Mouse (Mus musculus) NIH3T3 (cell line): ENCODE measurements at regions not wholly inside any gene's neighbourhood (a gene's known extent, or its start where the extent isn't known, plus 50 kb on each side); places are given as distances from the start of the nearest gene placed in this dataset.

Experiments used
- DNase-seq: peaks from one replicate; pipeline ENCODE4 v3.0.0-alpha.2; 2012; ENCODE audit warnings: low read depth

GRCm38 (mm10) chr1:184394559-184395194, 337.7 kb downstream of the Hlx start:
- no peak for DNase-seq

- no peak for DNase-seq
Measured at GRCm38 (mm10) chr1:184384088-184384823, 348.2 kb downstream of the Hlx start.

DNA sequence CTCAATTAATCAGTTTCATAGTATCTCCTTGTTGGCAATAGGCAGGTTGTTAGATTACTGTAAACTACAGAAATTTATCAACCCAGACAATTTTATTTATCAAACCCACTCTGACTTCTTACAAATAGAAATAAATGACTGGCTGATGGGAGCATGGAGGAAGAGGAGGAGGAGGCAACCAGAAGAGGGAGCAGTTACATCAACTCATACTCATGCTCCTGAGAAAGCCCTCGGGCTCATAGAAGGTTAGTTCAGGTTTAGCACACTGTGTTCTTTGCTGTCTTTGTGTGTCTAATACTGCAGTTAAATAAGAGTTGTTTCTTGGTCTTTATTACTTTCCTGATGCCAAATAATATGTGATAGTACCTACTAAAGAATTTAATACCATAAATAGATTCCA, 344.6 kb upstream of the 1700056E22Rik start:
- peak; percentile 46 for DNase-seq

GRCm38 (mm10) chr1:184365026-184365425, 330.9 kb upstream of the 1700056E22Rik start:
- no peak for DNase-seq

DNA sequence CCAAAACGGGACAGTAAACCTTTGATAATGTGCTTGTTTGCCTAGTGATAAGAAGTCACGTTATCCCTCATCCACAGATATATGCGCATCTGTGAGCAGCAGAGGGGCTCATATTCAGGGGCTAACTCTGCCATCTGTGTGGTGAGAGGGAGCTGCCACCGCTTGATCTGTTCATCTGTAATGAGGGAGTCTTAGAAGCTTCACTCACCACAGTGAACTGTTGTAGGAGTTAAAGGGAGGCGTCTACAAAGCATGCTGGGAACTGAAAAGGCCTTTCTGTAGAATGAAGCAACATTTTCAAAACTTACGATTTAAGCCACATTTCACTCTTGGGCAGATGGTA, 324.1 kb upstream of the 1700056E22Rik start:
- DNase-seq, result no peak

DNA sequence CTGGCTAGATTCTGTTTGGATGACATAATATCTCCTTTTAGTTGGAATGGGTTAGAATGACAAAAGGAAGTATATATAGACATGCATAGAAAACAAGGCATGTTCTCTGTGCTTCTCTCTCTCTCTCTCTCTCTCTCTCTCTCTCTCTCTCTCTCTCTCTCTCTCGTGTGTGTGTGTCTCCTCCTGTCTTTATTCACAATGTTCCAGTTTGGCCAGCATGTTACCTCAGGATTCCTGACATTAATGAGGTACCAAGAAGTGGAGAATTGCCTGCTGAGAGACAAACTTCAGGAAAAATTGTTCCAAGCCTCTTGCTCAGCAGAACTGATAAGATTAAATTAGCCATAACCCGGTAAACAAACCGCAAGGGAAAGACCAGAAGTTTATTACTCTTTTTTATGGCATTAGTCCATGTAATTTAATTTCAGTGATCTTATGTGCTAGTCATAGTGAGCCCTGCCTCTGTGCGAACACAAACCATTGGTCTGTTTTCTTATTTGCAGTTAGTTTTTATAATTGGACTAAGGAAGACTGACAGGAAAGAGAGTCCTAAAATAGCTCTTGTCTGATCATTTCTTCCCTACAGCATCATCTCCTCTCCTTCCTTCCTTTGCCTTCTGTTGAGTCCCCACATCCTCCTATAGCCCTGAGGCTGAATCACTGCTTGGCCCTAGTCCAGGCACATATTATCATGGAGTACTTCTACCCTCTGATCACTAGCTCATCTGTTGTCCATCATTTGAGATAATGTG, 323.5 kb upstream of the 1700056E22Rik start:
- peak; percentile 32 for DNase-seq

DNA sequence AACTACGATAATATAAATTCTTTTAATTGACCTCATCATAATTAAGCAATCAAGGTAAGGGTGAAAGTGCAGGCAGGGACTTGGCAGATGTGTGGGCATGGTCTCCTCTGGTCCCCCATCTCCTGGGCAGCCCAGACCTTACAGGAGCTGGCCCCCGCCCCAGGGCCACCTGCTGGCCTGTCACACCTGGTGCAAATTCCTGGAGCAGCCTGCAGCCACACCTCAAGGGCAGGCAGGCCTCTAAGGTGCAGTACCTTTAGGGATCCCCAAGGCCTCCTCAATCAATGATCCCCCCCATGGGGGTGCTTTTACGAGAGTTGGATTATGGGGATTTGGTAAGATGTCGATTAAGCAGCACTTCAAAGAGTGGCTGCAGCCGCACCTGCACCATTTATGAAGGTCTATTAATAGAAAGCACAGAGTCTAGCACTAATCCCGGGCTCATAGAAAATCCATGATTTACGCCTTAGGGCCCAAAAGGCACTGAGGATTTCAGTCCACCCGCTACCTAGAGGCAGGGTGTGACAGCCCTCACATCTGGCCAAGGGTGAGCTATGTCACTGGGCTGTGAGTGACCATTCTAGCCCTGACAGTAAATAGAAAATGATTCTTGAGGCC, 319.8 kb upstream of the 1700056E22Rik start:
- no peak for DNase-seq

DNA sequence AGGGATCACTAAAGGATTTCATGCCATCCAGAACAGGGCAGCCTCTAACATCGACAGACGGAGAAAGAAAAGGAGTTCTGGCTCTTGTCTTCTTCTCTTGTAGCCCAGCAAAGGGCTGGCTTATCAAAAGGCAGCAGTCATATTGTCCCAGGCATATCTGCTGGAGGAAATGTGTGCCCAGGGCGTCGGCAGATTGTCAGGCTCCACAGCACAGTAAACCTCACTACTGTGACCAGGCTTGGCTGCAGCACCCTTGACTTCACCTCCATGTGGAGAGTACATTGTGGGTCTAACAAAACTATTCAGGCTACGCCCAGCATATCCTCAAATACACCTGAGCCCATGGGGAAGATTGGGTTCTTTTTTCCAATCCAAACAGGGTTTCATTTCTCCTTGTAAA, 317.7 kb upstream of the 1700056E22Rik start:
- no peak for DNase-seq

DNA sequence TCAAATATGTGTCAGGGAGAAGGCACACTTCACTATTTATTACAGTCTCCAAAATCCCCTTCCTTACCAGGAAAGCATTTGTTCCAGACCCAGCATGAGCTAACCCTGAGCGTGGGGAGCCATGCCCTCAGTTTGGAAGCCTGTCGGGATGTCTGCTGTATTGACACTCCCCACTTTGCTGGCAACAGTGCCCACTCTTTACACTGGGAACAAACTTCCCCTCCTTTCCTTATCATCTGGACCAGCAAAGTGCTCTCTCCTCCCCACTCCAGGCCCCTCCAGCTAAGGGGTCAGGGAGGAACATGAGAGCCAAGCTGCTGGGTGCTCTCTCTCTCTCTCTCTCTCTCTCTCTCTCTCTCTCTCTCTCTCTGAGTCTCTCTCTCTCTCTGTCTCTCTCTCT, 310.7 kb upstream of the 1700056E22Rik start:
- DNase-seq, result peak; percentile 51

DNA sequence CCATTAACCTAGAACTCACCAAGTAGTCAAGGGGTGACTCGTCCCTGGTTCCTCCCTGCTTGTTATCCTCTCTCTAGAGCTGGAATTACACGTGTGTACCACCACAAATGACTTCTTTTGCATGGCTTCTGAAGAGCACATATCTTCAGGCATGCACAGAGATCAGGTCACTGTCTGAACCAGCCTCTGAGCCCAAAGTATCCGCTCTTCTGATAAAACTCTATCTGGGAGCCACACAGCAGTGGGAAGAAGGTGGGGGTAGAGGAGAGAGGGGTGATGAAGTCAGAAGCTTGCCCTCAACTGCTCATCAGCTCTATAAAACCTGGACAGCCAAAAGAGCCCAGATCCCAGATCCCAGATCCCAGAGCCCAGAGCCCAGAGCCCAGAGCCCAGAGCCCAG, 301.9 kb upstream of the 1700056E22Rik start:
- DNase-seq, result no peak

DNA sequence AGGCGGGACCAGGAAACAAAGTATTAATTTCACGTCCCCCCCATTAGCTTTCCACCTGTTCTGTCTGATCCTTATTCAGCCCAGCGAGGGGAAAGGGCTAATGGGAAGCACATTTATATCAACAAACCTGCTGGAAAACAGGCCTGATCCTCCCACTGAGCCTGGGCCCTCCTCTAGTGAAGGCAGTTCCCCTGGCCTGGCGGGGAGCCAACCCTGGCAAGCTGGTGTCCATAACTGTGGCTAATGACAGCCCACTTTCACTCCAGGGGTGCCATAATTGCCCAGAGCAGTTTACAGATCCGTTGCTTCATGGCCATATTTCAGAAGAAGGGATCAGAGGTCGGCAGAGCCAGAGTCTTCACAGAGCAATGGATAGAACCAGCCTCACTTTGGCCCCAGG, 301.2 kb upstream of the 1700056E22Rik start:
- peak; percentile 35 for DNase-seq

- DNase-seq, result no peak
Measured at GRCm38 (mm10) chr1:184334818-184335217, 300.7 kb upstream of the 1700056E22Rik start.

DNA sequence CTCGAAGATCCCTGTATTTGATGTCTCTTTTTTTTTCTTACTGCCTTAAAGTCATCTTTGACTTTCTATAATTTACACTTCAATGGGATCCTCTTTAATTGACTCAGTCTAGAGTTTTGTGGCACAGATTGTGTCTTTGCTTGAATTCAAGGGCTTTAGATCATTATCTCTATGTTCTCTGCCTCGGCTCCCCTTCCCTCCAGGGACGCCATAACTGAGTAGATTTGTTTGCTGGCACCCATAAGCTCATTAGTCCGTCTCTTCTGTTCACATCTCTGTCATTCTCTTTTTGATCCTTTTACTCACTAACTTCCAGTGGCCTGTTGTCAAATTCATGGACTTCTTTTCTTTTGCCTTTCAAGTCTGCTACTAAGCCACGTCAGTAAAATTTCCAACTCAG, 299.0 kb upstream of the 1700056E22Rik start:
- DNase-seq, result no peak

DNA sequence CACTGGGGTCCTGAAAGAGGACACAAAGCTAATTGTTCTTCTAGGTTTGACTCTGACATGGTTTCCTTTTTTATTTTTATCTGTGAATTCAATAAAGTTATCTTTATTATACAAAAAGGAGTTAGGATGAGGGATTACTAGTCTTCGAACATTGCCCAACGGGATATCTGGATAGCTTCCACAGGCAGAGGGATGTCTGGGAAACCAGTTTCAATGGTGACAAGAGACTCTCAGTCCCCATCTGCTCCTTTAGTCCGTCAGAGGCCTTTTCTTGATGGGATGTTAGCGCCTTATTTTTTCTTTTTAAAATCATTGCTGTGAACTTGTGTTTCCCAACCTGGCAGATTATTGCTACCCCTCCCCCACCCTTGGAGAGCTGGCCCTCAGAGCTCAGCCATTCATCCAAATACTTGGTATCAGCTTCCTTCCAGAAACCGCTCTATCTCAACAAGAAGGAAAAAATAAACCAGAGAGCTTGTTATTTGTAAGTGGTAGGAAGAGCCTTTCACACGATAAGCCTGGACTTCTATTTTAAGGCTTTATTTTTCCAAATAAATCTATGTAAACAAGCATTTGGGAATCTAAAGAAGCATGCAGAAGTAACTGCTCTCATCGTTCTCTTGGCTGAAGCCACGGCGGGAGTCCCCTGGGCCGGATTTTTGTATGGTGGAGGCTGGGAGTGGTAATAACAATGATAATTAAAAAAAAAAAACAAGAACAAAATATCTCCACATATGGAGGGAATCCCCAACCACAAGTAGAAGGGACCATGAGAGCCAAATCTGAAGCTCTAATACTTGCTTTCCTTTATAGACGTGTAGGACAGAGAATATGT, 296.6 kb upstream of the 1700056E22Rik start:
- DNase-seq, result no peak

- DNase-seq, result no peak
Measured at GRCm38 (mm10) chr1:184326191-184326590, 292.1 kb upstream of the 1700056E22Rik start.

- DNase-seq, result no peak
Measured at GRCm38 (mm10) chr1:184324234-184324633, 290.1 kb upstream of the 1700056E22Rik start.

DNA sequence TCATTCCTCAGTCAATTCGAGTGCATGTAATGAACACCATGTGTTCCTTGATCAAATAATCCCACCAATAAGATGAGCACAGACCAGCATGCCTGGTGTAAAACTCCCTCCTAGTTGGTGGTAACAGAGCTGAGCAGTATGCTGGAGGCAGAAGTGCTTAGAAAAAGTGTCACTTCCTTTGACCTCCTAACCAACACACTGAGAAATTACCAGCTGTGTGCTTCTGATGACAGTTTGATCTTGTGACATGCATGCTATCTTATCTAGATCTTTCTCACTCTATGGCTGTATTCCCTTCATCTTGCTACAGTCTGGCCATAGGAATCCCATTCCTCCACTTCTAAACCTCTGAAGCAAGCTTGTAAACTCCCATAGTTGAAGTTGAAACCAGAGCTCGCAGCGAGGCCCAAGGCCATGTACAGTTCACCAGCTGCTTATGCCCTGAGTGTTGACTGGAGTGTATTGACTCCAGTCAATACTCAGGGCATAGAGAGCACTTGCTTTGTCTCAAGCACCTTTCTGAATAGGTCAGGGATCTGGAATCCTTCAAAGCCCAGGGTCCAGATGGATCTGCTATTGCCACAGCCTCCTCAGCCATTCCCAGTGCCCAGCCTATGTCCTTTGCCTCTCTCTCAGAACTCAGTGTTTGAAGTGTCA, 286.5 kb upstream of the 1700056E22Rik start:
- DNase-seq, result no peak

DNA sequence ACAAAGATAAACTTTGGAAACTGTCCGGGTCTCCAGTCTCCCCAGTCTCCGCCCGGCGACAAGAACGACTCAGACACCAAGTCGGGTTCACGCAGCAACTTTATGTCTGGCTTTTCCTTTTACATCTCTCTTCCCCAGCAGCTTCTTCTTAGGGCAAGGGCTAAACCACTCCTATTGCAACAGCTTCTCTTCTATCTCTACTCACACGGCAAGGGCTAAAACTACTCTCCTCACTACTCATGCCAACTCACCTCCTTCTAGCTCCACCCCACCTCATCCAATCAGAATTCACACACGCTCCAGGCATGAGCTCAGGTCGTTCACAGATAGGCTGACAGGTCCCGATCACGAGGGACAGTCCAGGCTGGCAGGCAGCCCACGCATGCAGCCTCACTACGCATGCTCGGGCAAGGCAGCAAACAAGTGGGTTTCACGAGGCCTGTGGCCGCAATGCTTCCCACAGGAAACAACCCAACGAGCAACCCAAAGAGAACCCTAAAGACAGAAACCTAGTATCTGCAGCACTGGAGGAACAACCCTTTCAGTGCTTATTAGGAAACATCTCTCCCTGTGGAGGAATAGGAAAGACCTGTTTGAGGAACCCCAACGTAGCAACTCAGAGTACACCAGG, 276.2 kb upstream of the 1700056E22Rik start:
- no peak for DNase-seq

DNA sequence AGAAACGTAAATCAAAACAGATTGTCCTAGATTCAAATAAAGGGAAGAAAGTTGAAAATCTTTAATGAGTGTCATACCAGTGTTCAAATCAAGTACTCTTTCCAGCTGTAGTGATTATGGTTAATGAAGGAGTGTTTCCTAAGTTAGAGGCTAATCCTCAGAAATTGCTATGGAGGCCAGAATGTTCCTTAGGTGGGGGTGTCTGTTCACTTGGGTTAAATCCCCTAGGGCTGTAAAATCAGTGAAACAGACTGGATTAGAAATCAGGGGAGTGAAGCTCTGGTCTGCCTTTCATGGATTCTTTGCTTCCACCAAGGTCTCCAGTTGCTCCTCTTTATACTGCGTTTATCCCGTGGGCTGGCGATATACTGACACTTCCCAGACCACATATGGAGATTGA, 270.7 kb upstream of the 1700056E22Rik start:
- DNase-seq, result no peak

DNA sequence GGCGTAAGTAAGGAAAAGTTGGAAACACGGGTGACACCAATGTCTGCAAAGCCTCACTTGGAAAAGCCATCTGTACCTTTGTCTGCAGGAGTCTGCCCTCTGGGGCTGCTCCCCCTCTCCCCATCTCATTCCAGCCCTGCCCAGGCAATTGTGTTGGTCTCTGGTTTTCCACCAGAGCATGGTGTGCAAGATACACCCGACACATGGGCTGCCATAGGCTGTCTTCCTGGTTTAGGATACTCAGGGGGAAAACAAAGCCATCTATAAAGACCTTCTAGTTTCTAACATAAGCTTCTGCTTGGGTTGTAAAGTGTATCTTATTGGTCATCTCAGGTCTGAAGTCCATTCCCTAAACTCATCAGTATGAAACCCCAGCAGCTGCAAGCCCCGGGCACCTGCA, 270.1 kb upstream of the 1700056E22Rik start:
- no peak for DNase-seq

DNA sequence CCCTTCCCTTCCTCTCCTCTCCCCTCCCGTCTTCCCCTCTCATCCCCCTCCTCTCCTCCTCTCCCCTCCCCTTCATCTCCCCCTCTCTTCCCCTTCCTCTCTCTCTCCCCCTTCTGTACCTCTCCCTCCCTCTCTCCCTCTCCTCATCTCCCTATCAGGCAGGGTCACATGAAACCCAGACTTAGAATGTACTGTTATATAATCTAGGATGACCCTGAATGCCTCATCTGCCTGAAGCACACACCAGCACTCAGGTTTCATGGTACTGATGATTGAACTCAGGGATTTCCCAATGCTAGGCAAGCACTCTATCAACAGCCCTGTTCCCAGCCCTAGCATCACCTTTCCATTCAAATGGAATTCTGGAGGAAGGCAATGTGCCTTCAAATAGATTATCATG, 264.6 kb upstream of the 1700056E22Rik start:
- no peak for DNase-seq
